Mouse (Mus musculus) G1E (cell line): Measurements from ENCODE around the gene Serpine3.

Experiments used
- CTCF ChIP-seq: IDR thresholded peaks from 2 replicates; pipeline ENCODE4 v1.5.1; 2012; ENCODE audit warnings: low read depth, low read length, inconsistent platforms, mixed read lengths
- GATA1 ChIP-seq: IDR thresholded peaks from 2 replicates; pipeline ENCODE4 v1.6.1; 2012; ENCODE audit warnings: borderline replicate concordance, low read length, inconsistent platforms, mixed read lengths
- GATA2 ChIP-seq: IDR thresholded peaks from 2 replicates; pipeline ENCODE4 v1.6.1; 2012; ENCODE audit warnings: low read depth, low read length, inconsistent platforms, borderline replicate concordance

DNA sequence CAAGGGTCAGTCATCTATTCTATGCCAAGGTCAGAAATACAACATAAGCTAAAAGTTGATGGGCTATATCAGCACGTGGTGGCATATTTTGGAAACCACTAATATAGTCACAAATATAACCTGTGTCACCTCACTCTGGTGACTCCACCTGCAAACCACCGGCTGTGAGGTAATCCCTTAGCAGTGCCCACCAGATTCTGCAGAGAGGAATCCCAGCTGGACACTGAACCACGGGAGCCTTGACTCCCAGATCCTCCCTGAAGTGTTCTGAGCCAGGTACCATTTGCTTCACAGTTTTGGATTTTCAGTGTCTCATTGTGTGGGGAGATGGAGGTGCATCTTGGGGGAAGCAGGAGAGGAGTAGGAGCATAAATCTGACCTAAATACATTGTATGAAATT is 13.1 kb upstream of the Serpine3 start:
- no peak for TF ChIP-seq CTCF
- TF ChIP-seq GATA2 = no peak
- TF ChIP-seq GATA1 = no peak
